Mouse (Mus musculus): Measurements from ENCODE around the gene Pik3cg.

- TF ChIP-seq POLR2A (IDR thresholded peaks at IDR 0.05; ENCODE audit: extremely low read depth, insufficient read depth, low read length) = no peak
- no peak for TF ChIP-seq CTCF (IDR thresholded peaks at IDR 0.05; ENCODE audit: extremely low read depth, insufficient read depth, low read length)
These were observed 7.3 kb downstream of the Pik3cg start for GRCm38 (mm10) chr12:32201070-32201585.
